Mouse (Mus musculus) heart, embryonic 16.5 days (tissue): ENCODE results near the gene Tubg2. TPM values are rescaled to one million over a fixed set of nuclear protein-coding genes. Genes with fewer than 3 reads are reported as not detected.

Source experiments
- ATAC-seq: fragments of 200-750 bp; cut with Nextera tagmentation; replicated peaks from 2 replicates; pipeline ENCODE4 v1.8.0; 2017; ENCODE audit warnings: moderate number of reproducible peaks; ENCODE audit not compliant: insufficient read depth, low FRiP score; ENCODE audit errors: extremely low read depth
- H3K27ac ChIP-seq: fragments of 300-500 bp; sonication (generic); 2 replicates; pipeline ENCODE4 v1.5.1; 2014; ENCODE audit warnings: mild to moderate bottlenecking, low read length, control low read depth, moderate library complexity
- H3K27me3 ChIP-seq: fragments of 300-500 bp; sonication (generic); 2 replicates; pipeline ENCODE4 v1.6.1; 2014; ENCODE audit warnings: low read length, mixed read lengths; ENCODE audit not compliant: control insufficient read depth, insufficient read depth
- H3K36me3 ChIP-seq: fragments of 300-500 bp; sonication (generic); 2 replicates; pipeline ENCODE4 v1.6.1; 2014; ENCODE audit not compliant: control insufficient read depth, insufficient read depth
- H3K4me1 ChIP-seq: fragments of 300-500 bp; sonication (generic); 2 replicates; pipeline ENCODE4 v1.6.1; 2014; ENCODE audit warnings: low read length, mixed read lengths; ENCODE audit not compliant: control insufficient read depth, insufficient read depth
- H3K4me2 ChIP-seq: fragments of 300-500 bp; sonication (generic); 2 replicates; pipeline ENCODE4 v1.6.1; 2014; ENCODE audit warnings: low read depth, mild to moderate bottlenecking, control low read depth, low read length
- H3K4me3 ChIP-seq: fragments of 300-500 bp; sonication (generic); 2 replicates; pipeline ENCODE4 v1.5.1; 2014; ENCODE audit warnings: mild to moderate bottlenecking, control low read depth, low read length
- H3K9ac ChIP-seq: fragments of 300-500 bp; sonication (generic); 2 replicates; pipeline ENCODE4 v1.6.1; 2014; ENCODE audit warnings: low read length, control low read depth
- H3K9me3 ChIP-seq: fragments of 300-500 bp; sonication (generic); replicated peaks from 2 replicates; pipeline ENCODE4 v1.6.1; 2016; ENCODE audit warnings: low read length; ENCODE audit not compliant: control insufficient read depth
- WGBS: fragments of 180-500 bp; shearing (Covaris S2); extraction: QIAGEN DNeasy Blood & Tissue Kit; methylation state at CpG from one replicate; pipeline ENCODE4 v1.1.7; 2014; 5-methylcytosine and 5-hydroxymethylcytosine counted together
- polyA plus RNA-seq: library from polyadenylated mRNA; unstranded; fragments of >200 nt; fragmentation: Nextera tagmentation; extraction: Ambion mirVana; gene quantifications from 2 replicates; pipeline ENCODE4 v1.2.1, GENCODE M21; 2015

Gene Tubg2
- polyA plus RNA-seq, 1 experiment from 2014 or later: 3.3 TPM

DNA sequence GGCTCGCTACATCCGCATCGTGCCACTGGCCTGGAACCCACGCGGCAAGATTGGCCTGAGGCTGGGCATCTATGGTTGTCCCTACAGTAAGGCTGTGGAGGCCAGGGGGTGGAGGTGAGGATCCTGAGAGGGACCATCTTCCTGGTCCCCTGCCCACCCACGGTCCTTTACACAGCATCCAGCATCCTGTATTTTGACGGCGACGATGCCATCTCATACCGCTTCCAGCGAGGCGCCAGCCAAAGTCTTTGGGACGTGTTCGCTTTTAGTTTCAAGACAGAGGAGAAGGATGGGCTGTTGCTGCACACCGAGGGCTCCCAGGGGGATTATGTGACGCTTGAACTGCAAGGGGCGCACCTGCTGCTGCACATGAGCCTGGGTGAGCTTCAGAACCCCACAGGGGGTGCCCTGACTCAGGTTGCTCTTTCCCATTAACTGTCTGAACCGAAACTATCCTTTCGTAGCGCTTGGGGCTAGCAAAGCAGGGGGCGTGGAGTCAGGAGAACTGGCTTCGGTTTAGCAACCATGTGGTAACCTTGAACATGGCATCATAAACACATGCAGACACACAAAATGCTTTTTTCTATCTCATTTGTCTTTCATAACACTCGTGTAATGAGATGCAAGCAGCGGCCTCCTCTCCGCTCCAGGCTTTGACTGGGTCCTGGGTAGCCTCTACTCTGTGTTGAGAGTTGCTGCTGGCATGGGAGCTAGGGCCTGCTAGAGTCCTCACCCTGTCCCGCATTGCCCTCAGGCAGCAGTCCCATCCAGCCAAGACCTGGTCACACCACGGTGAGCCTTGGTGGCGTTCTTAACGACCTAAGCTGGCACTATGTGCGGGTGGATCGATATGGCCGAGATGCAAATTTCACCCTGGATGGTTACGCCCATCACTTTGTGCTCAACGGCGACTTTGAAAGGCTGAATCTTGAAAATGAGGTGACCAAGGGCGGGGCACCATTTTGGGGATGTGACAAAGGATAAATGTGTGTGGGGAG is 22.7 kb downstream of the Tubg2 start:
- 60% methylated on average over 36 of the region's 36 CpGs for WGBS
- Histone ChIP-seq H3K36me3 (no peaks in the 10 kb centered on the region), H3K27ac (no peak overlapping the region), H3K4me3 (no peak overlapping the region), H3K4me1 (peaks cover 27% of the 10 kb centered on the region), H3K9me3 (no peaks in the 10 kb centered on the region), H3K9ac (no peak overlapping the region), H3K27me3 (peaks cover 12% of the 10 kb centered on the region), H3K4me2 (no peak overlapping the region)
- no peak for ATAC-seq

DNA sequence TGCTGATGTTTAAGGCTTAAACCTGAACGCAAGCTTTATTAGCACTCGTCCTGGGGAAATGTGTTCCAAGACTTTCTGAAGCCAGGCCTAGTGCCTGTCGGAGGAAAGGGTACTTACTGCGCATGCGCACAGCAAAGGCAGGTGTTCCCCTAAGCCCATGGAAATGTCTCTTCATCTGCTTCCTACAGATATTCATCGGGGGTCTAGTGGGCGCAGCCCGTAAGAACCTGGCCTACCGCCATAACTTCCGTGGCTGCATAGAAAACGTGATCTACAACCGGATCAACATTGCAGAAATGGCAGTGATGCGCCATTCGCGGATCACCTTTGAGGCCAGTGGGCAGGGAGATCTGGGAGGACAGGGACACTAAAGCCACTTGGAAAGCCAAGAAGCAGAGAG is 23.6 kb downstream of the Tubg2 start:
- no peak overlapping the region for H3K27ac ChIP-seq
- H3K9ac ChIP-seq: no peak overlapping the region
- H3K4me2 ChIP-seq: no peak overlapping the region
- 79% methylated on average over 15 of the region's 15 CpGs for WGBS
- H3K27me3 ChIP-seq: peaks cover 12% of the 10 kb centered on the region
- no peaks in the 10 kb centered on the region for H3K36me3 ChIP-seq
- H3K4me1 ChIP-seq: peaks cover 19% of the 10 kb centered on the region
- H3K9me3 ChIP-seq: no peaks in the 10 kb centered on the region
- no peak overlapping the region for H3K4me3 ChIP-seq
- ATAC-seq: no peak

DNA sequence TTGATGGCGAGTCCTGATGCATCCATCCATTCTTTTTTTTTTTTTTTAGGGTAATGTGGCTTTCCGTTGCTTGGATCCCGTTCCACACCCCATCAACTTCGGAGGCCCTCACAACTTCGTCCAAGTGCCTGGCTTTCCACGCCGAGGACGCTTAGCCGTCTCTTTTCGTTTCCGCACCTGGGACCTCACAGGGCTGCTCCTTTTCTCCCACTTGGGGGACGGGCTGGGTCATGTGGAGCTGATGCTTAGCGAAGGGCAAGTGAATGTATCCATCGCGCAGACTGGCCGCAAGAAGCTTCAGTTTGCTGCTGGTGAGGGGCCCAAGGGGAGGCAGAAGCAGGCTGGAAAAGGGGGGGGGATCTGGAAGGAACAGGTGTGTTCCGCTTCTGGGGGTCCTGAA is 24.6 kb downstream of the Tubg2 start:
- Histone ChIP-seq H3K36me3 (no peaks in the 10 kb centered on the region), H3K9ac (no peak overlapping the region), H3K4me2 (no peak overlapping the region), H3K27me3 (peaks cover 9% of the 10 kb centered on the region), H3K9me3 (no peaks in the 10 kb centered on the region), H3K27ac (no peak overlapping the region), H3K4me3 (no peak overlapping the region), H3K4me1 (peaks cover 9% of the 10 kb centered on the region)
- ATAC-seq: no peak
- WGBS: 67% methylated on average over 17 of the region's 17 CpGs

DNA sequence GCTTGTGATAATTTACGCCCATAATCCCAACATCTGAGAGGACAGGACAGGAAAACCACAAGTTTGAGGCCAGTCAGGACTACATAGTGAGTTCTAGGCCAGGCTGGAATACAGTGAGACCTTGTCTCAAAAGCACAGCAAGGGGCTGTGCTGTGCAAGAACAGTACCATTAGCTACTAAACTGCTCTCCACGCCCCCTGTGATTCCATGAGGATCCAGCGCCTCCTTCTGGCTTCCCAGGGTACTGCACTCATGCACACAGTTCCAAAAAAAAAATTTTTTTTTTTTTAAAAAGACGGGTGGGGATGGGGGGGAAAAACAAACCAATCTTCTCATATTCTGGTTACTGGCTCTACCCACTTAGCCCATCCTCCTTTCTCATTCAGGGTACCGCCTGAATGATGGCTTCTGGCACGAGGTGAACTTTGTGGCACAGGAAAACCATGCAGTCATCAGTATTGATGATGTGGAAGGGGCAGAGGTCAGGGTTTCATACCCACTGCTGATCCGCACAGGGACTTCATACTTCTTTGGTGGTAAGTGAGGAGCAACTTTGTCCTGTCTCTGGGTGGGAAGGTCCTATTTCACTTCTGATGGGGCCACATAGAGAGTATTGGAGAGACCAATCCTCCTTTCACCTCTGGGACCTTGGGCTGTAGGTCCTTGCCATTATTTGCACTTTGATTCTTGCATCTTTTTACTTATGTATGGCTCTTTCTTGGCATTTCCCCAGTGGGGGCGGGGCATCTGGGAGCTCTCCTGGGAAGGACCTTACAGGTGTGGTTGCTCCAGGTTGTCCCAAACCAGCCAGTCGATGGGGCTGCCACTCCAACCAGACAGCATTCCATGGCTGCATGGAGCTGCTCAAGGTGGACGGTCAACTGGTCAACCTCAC is 25.4 kb downstream of the Tubg2 start:
- H3K9me3 ChIP-seq: no peaks in the 10 kb centered on the region
- H3K4me3 ChIP-seq: no peak overlapping the region
- H3K27me3 ChIP-seq: peaks cover 8% of the 10 kb centered on the region; the same call in 1 of the 2 replicates
- 39% methylated on average over 10 of the region's 10 CpGs for WGBS
- H3K36me3 ChIP-seq: no peaks in the 10 kb centered on the region
- no peak overlapping the region for H3K9ac ChIP-seq
- ATAC-seq: no peak
- no peak overlapping the region for H3K4me2 ChIP-seq
- peaks cover 7% of the 10 kb centered on the region for H3K4me1 ChIP-seq
- H3K27ac ChIP-seq: no peak overlapping the region

DNA sequence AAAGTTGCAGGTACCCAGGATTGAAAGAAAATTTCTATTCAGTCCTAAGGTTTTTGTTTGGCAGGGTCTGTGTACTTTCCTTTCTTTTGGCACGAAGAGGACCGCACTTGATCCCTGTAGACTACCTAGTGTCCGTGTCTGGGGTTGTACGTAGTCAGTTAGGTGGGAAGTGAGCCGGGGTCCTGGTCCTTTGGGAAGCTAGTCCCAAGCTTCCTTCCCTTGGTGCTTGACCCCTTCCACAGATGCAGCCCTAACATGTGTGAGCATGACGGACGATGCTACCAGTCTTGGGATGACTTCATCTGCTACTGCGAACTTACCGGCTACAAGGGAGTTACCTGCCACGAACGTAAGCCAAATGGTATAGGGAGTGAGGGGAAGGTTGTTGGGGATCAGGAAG is 26.3 kb downstream of the Tubg2 start:
- WGBS: 90% methylated on average over 11 of the region's 11 CpGs
- Histone ChIP-seq H3K9ac (no peak overlapping the region), H3K4me3 (no peak overlapping the region), H3K4me1 (no peaks in the 10 kb centered on the region), H3K4me2 (no peak overlapping the region), H3K36me3 (no peaks in the 10 kb centered on the region), H3K9me3 (no peaks in the 10 kb centered on the region), H3K27me3 (peaks cover 2% of the 10 kb centered on the region; the same call in 1 of the 2 replicates), H3K27ac (no peak overlapping the region)
- ATAC-seq: no peak

DNA sequence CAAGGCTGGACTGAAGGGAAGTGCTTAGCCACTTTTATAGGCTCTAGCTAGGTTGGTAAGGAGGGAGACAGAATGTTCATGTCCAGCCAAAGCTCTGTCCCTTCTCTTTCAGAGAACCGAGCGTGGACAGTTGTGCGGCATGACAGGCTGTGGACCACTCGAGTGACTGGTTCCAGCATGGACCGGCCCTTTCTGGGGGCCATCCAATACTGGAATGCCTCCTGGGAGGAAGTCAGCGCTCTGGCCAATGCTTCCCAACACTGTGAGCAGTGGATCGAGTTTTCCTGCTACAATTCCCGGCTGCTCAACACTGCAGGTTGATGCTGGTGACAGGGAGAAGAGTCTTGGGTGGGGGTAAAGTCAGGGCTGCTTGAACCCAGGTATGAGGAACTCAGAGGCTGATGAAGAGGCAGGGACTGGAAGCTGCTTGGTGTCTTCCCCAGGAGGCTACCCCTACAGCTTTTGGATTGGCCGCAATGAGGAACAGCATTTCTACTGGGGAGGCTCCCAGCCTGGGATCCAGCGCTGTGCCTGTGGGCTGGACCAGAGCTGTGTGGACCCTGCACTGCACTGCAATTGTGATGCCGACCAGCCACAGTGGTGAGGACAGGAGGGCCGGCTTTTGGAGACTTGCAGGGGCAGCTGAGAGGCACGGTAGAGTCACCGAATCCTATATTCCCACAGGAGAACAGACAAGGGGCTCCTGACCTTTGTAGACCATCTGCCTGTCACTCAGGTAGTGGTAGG is 27.2 kb downstream of the Tubg2 start:
- no peak overlapping the region; the same call in 1 of the 2 replicates for H3K27ac ChIP-seq
- no peak overlapping the region for H3K4me3 ChIP-seq
- no peaks in the 10 kb centered on the region for H3K9me3 ChIP-seq

DNA sequence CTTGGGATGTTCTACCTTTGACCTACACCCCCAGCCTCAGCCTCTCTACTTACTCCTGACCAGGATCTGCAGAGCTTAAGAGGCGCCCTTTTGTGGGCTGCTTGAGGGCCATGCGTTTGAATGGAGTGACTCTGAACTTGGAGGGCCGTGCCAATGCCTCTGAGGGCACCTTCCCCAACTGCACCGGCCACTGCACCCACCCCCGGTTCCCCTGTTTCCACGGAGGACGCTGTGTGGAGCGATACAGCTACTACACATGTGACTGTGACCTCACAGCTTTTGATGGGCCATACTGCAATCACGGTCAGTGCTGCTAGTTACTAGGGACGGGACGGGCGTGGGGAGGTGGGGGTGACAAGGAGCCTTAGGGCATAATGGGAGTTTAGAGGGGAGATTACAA is 29.3 kb downstream of the Tubg2 start:
- ATAC-seq: no peak
- H3K9me3 ChIP-seq: no peaks in the 10 kb centered on the region
- H3K27me3 ChIP-seq: no peaks in the 10 kb centered on the region
- H3K9ac ChIP-seq: no peak overlapping the region
- 88% methylated on average over 12 of the region's 12 CpGs for WGBS
- peaks cover 6% of the 10 kb centered on the region for H3K4me1 ChIP-seq
- H3K4me3 ChIP-seq: no peak overlapping the region
- no peak overlapping the region for H3K27ac ChIP-seq
- no peak overlapping the region for H3K4me2 ChIP-seq
- H3K36me3 ChIP-seq: no peaks in the 10 kb centered on the region

More for the DNA sequence above, 27.2 kb downstream of the Tubg2 start:
- peaks cover 2% of the 10 kb centered on the region; the same call in 1 of the 2 replicates for H3K27me3 ChIP-seq
- no peak overlapping the region for H3K9ac ChIP-seq
- no peak for ATAC-seq
- 57% methylated on average over 14 of the region's 14 CpGs for WGBS
- no peaks in the 10 kb centered on the region for H3K36me3 ChIP-seq
- no peak overlapping the region for H3K4me2 ChIP-seq
- H3K4me1 ChIP-seq: no peaks in the 10 kb centered on the region

DNA sequence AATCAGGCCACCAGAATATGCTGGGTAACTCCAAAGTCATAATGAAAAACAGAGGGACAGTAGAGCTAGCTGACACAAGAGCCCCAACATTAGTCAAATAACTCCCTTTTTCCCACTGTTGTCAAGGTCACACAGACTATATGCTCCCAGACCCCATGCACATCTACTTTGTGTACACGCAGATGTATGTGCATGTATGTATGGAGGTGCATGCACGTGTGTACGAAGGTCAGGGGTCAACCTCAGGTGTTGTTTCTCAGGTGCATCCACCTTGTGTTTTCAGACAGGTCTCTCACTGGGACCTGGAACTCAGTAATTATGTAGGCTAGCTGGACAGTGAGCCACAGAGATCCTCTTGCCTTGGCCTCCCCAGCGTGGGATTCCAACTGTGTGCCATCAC is 29.7 kb downstream of the Tubg2 start:
- ATAC-seq: no peak
- H3K9ac ChIP-seq: no peak overlapping the region
- WGBS: 89% methylated on average over 4 of the region's 4 CpGs
- no peaks in the 10 kb centered on the region for H3K36me3 ChIP-seq
- H3K4me2 ChIP-seq: no peak overlapping the region
- H3K4me1 ChIP-seq: peaks cover 11% of the 10 kb centered on the region
- H3K9me3 ChIP-seq: no peaks in the 10 kb centered on the region
- no peak overlapping the region for H3K4me3 ChIP-seq
- no peak overlapping the region for H3K27ac ChIP-seq
- H3K27me3 ChIP-seq: no peaks in the 10 kb centered on the region
